Mouse (Mus musculus) stomach, embryonic 14.5 days (tissue): ENCODE data around the gene Dync1i2. TPM values are rescaled to one million over a fixed set of nuclear protein-coding genes. Genes with fewer than 3 reads are reported as not detected.

Experiments
- ATAC-seq: fragments of 200-750 bp; cut with Nextera tagmentation; 2 replicates; pipeline ENCODE4 v1.8.0; 2017; ENCODE audit warnings: low read depth, moderate TSS enrichment; ENCODE audit not compliant: insufficient number of reproducible peaks, insufficient read depth, low FRiP score
- H3K27ac ChIP-seq: fragments of 300-500 bp; sonication (generic); 2 replicates; pipeline ENCODE4 v1.5.1; 2014; ENCODE audit warnings: mild to moderate bottlenecking, low read length, moderate library complexity, mixed read lengths
- H3K27me3 ChIP-seq: fragments of 300-500 bp; sonication (generic); 2 replicates; pipeline ENCODE4 v1.6.1; 2014; ENCODE audit warnings: low read length, control low read depth, mixed read lengths; ENCODE audit not compliant: control insufficient read depth, insufficient read depth
- H3K36me3 ChIP-seq: fragments of 300-500 bp; sonication (generic); 2 replicates; pipeline ENCODE4 v1.6.1; 2014; ENCODE audit warnings: mild to moderate bottlenecking, control low read depth, low read length, moderate library complexity, mixed read lengths; ENCODE audit not compliant: control insufficient read depth, insufficient read depth
- H3K4me1 ChIP-seq: fragments of 300-500 bp; sonication (generic); 2 replicates; pipeline ENCODE4 v1.6.1; 2014; ENCODE audit warnings: low read length, control low read depth, mixed read lengths; ENCODE audit not compliant: control insufficient read depth, insufficient read depth
- H3K4me2 ChIP-seq: fragments of 300-500 bp; sonication (generic); replicated peaks from 2 replicates; pipeline ENCODE4 v1.6.1; 2014; ENCODE audit warnings: low read depth, low read length, control low read depth
- H3K4me3 ChIP-seq: fragments of 300-500 bp; sonication (generic); 2 replicates; pipeline ENCODE4 v1.5.1; 2014; ENCODE audit warnings: low read depth, low read length, control low read depth
- H3K9ac ChIP-seq: fragments of 300-500 bp; sonication (generic); replicated peaks from 2 replicates; pipeline ENCODE4 v1.6.1; 2014; ENCODE audit warnings: low read depth, mild to moderate bottlenecking, control low read depth, low read length, moderate library complexity, mixed read lengths
- H3K9me3 ChIP-seq: fragments of 300-500 bp; sonication (generic); 2 replicates; pipeline ENCODE4 v1.6.1; 2016; ENCODE audit warnings: low read depth, low read length, control low read depth; ENCODE audit not compliant: control insufficient read depth
- WGBS: fragments of 180-500 bp; shearing (Covaris S2); extraction: QIAGEN DNeasy Blood & Tissue Kit; methylation state at CpG from one replicate; pipeline ENCODE4 v1.1.7; 2014; 5-methylcytosine and 5-hydroxymethylcytosine counted together
- polyA plus RNA-seq: library from polyadenylated mRNA; unstranded; fragments of >200 nt; fragmentation: Nextera tagmentation; extraction: Ambion mirVana; gene quantifications from 2 replicates; pipeline ENCODE4 v1.2.1, GENCODE M21; 2014

The Dync1i2 gene
- polyA plus RNA-seq, 1 experiment from 2014 or later: 100 TPM

DNA sequence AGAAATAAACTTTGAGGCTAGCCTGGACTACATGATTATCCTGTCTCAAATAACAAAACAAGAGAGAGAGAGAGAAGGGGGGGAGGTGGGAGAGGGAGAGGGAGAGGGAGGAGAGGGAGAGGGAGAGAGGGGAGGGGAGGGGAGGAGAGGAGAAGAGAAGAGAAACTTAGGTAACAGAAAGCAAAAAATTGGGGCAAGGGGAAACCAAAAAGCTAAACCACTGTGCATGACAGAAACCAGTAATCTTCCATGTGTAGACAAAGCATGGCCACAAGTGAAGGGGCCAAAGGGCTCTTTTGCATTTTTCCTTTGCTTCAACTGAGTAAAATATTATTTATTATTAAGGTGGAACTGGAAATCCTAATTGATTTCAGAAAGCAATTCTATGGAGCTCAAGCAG lies 94.9 kb downstream of the Dync1i2 start:
- H3K9me3 ChIP-seq: no peaks in the 10 kb centered on the region
- peaks cover 2% of the 10 kb centered on the region; the same call in 1 of the 2 replicates for H3K4me1 ChIP-seq
- H3K27me3 ChIP-seq: no peaks in the 10 kb centered on the region
- no peak overlapping the region for H3K9ac ChIP-seq
- H3K4me3 ChIP-seq: no peak overlapping the region
- H3K4me2 ChIP-seq: no peak overlapping the region
- no peak for ATAC-seq
- H3K27ac ChIP-seq: no peak overlapping the region
- peaks cover 3% of the 10 kb centered on the region; the same call in 1 of the 2 replicates for H3K36me3 ChIP-seq

DNA sequence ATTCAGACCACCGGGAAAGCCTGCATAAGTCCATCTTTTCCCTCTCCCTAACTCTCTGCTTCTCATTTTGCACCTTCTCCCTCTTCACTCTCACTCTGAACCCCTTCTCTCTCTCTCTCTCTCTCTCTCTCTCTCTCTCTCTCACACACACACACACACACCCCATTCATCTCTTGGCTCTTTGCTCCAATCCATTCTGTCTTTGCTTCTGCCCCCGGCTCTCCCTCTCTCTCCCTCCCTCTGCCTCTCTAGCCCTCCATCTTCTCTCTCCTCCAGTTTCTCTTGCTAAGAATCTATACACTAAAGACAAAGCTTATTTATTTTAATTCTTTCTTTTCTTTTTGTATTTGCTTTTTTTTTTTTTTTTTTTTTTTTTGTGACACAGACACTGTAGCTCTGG lies 98.2 kb downstream of the Dync1i2 start:
- peaks cover 2% of the 10 kb centered on the region; the same call in 1 of the 2 replicates for H3K4me1 ChIP-seq
- no peaks in the 10 kb centered on the region for H3K9me3 ChIP-seq
- H3K4me3 ChIP-seq: no peak overlapping the region
- H3K27ac ChIP-seq: no peak overlapping the region
- no peaks in the 10 kb centered on the region for H3K27me3 ChIP-seq
- 72% methylated on average over 2 of the region's 2 CpGs for WGBS
- ATAC-seq: no peak
- H3K36me3 ChIP-seq: peaks cover 3% of the 10 kb centered on the region
- H3K4me2 ChIP-seq: no peak overlapping the region
- no peak overlapping the region for H3K9ac ChIP-seq

DNA sequence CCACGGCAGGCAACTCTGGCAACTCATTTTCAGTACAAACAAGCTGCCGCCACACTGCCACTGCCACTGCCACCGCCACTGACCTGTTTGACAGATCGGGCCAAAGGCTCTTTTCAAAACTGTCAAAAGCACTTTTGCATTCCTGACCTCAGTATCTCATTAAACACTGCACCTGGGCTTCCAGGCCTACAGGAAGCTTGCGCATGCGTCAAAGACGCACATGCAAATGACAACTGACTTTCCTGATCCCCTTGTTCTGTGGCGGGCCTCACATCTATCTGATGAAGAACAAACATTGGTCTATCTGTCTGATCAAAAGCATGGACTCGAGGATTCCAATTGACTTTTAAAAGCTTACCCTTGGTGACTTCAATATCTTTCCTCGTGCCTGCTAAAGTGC lies 100.6 kb downstream of the Dync1i2 start:
- no peak overlapping the region for H3K9ac ChIP-seq
- H3K27me3 ChIP-seq: no peaks in the 10 kb centered on the region
- no peak for ATAC-seq
- no peaks in the 10 kb centered on the region for H3K9me3 ChIP-seq
- no peaks in the 10 kb centered on the region for H3K4me1 ChIP-seq
- H3K4me2 ChIP-seq: no peak overlapping the region
- 52% methylated on average over 10 of the region's 10 CpGs for WGBS
- H3K4me3 ChIP-seq: no peak overlapping the region
- no peak overlapping the region for H3K27ac ChIP-seq
- H3K36me3 ChIP-seq: peaks cover 3% of the 10 kb centered on the region

Other genes with a start within 250 kb of the Dync1i2 start
- gene Dcaf17, start 156.4 kb upstream of the Dync1i2 start, polyA plus RNA-seq: 40.8 and 42.0 TPM in 2 replicates
- 20.0 and 22.3 TPM in 2 replicates for gene Mettl8, start 156.1 kb upstream of the Dync1i2 start, polyA plus RNA-seq
- 6.2 and 7.2 TPM in 2 replicates for gene Cybrd1, start 93.8 kb upstream of the Dync1i2 start, polyA plus RNA-seq
- 35.8 and 38.0 TPM in 2 replicates for gene Slc25a12, start 156.0 kb downstream of the Dync1i2 start, polyA plus RNA-seq
- gene Hat1, start 177.3 kb downstream of the Dync1i2 start, polyA plus RNA-seq: 120 and 128 TPM in 2 replicates
- 46.9 and 52.9 TPM in 2 replicates for gene Metap1d, start 241.6 kb downstream of the Dync1i2 start, polyA plus RNA-seq